Mouse (Mus musculus): ENCODE results near the gene Med19. TPM values are rescaled to one million over a fixed set of nuclear protein-coding genes. Genes with fewer than 3 reads are reported as not detected.
"Not testable (repeated sequence)": the region's sequence is repeated elsewhere in the genome, so short reads cannot be mapped to it uniquely, and the experiment has no call there.

The Med19 gene
- polyA plus RNA-seq, 1 experiment from 2014 or later: 12.7 TPM

GRCm38 (mm10) chr2:84660253-84660652 lies 17.9 kb upstream of the Med19 start:
- ATAC-seq: peak; percentile 94
- Histone ChIP-seq H3K36me3 (replicated peaks; ENCODE audit: insufficient read depth, low read length) (no peaks in the 10 kb centered on the region), H3K4me1 (ENCODE audit: insufficient read depth) (peaks cover 4% of the 10 kb centered on the region; the same call in 1 of the 2 replicates), H3K4me3 (ENCODE audit: low read depth, low read length) (no peak overlapping the region), H3K9me3 (ENCODE audit: low read length) (no peaks in the 10 kb centered on the region; the same call in 1 of the 2 replicates), H3K27me3 (ENCODE audit: insufficient read depth, low read length) (no peaks in the 10 kb centered on the region), H3K4me2 (ENCODE audit: low read depth, low read length) (no peak overlapping the region), H3K27ac (ENCODE audit: low read depth) (peak overlapping the region; percentile 81), H3K9ac (replicated peaks) (no peak overlapping the region)
- DNase-seq: peak; percentile 49
- 40% methylated on average over 3 of the region's 3 CpGs for WGBS (ENCODE audit: insufficient replicate concordance)
- peak; percentile 84 for TF ChIP-seq CTCF (IDR thresholded peaks at IDR 0.05; ENCODE audit: low read depth)
- TF ChIP-seq EP300 (IDR thresholded peaks at IDR 0.05; ENCODE audit: low read depth): no peak

- peak; percentile 74 for DNase-seq
- TF ChIP-seq CTCF (IDR thresholded peaks at IDR 0.05; ENCODE audit: low read depth) (peak; percentile 75), EP300 (IDR thresholded peaks at IDR 0.05; ENCODE audit: low read depth) (no peak)
- no peak overlapping the region for H3K4me2 ChIP-seq (ENCODE audit: low read depth, low read length)
- H3K4me3 ChIP-seq (ENCODE audit: low read depth, low read length): no peak overlapping the region
- no peak for ATAC-seq
- no peak overlapping the region for H3K27ac ChIP-seq (ENCODE audit: low read depth)
- no peak overlapping the region for H3K9ac ChIP-seq (replicated peaks)
- WGBS (ENCODE audit: insufficient replicate concordance): 24% methylated on average over 2 of the region's 2 CpGs
- no peaks in the 10 kb centered on the region for H3K27me3 ChIP-seq (ENCODE audit: insufficient read depth, low read length)
- H3K4me1 ChIP-seq (ENCODE audit: insufficient read depth): peaks cover 4% of the 10 kb centered on the region; the same call in 1 of the 2 replicates
- no peaks in the 10 kb centered on the region for H3K36me3 ChIP-seq (replicated peaks; ENCODE audit: insufficient read depth, low read length)
- no peaks in the 10 kb centered on the region; the same call in 1 of the 2 replicates for H3K9me3 ChIP-seq (ENCODE audit: low read length)
Observed at GRCm38 (mm10) chr2:84662866-84663265, 15.3 kb upstream of the Med19 start.

- Histone ChIP-seq H3K9ac (replicated peaks) (no peak overlapping the region), H3K4me1 (ENCODE audit: insufficient read depth) (peaks cover 12% of the 10 kb centered on the region), H3K36me3 (replicated peaks; ENCODE audit: insufficient read depth, low read length) (no peaks in the 10 kb centered on the region), H3K9me3 (ENCODE audit: low read length) (no peaks in the 10 kb centered on the region; the same call in 1 of the 2 replicates), H3K4me2 (ENCODE audit: low read depth, low read length) (no peak overlapping the region), H3K27ac (ENCODE audit: low read depth) (peak overlapping the region; percentile 11; the same call in 1 of the 2 replicates), H3K27me3 (ENCODE audit: insufficient read depth, low read length) (no peaks in the 10 kb centered on the region), H3K4me3 (ENCODE audit: low read depth, low read length) (no peak overlapping the region)
- 55% methylated on average over 12 of the region's 12 CpGs for WGBS (ENCODE audit: insufficient replicate concordance)
- no peak for ATAC-seq
- DNase-seq: no peak
- TF ChIP-seq CTCF (IDR thresholded peaks at IDR 0.05; ENCODE audit: low read depth): no peak
Observed at GRCm38 (mm10) chr2:84666081-84666480, 12.1 kb upstream of the Med19 start.

- Histone ChIP-seq H3K9me3 (ENCODE audit: low read length) (no peaks in the 10 kb centered on the region), H3K4me3 (ENCODE audit: low read depth, low read length) (peak overlapping the region; percentile 77), H3K27ac (ENCODE audit: low read depth) (peak overlapping the region; percentile 74), H3K9ac (replicated peaks) (peak overlapping the region; percentile 76), H3K36me3 (replicated peaks; ENCODE audit: insufficient read depth, low read length) (peaks cover 19% of the 10 kb centered on the region), H3K4me1 (ENCODE audit: insufficient read depth) (peaks cover 12% of the 10 kb centered on the region), H3K27me3 (ENCODE audit: insufficient read depth, low read length) (no peaks in the 10 kb centered on the region), H3K4me2 (ENCODE audit: low read depth, low read length) (peak overlapping the region; percentile 88)
- TF ChIP-seq CTCF (IDR thresholded peaks at IDR 0.05; ENCODE audit: low read depth): no peak
- no peak for TF ChIP-seq EP300 (IDR thresholded peaks at IDR 0.05; ENCODE audit: low read depth)
- 2% methylated on average over 39 of the region's 39 CpGs for WGBS (ENCODE audit: insufficient replicate concordance)
- ATAC-seq (peak; percentile 75), DNase-seq (peak; percentile 56)
Observed at GRCm38 (mm10) chr2:84669828-84670568, 8.2 kb upstream of the Med19 start.

- Histone ChIP-seq H3K36me3 (replicated peaks; ENCODE audit: insufficient read depth, low read length) (peaks cover 24% of the 10 kb centered on the region), H3K9ac (replicated peaks) (peak within 1 kb of the TSS; percentile 76), H3K27me3 (ENCODE audit: insufficient read depth, low read length) (no peaks in the 10 kb centered on the region), H3K4me2 (ENCODE audit: low read depth, low read length) (peak within 1 kb of the TSS; percentile 88), H3K4me1 (ENCODE audit: insufficient read depth) (peaks cover 12% of the 10 kb centered on the region), H3K4me3 (ENCODE audit: low read depth, low read length) (peak within 1 kb of the TSS; percentile 77), H3K9me3 (ENCODE audit: low read length) (no peaks in the 10 kb centered on the region), H3K27ac (ENCODE audit: low read depth) (peak within 1 kb of the TSS; percentile 74)
- TF ChIP-seq CTCF (IDR thresholded peaks at IDR 0.05; ENCODE audit: low read depth) (no peak), EP300 (IDR thresholded peaks at IDR 0.05; ENCODE audit: low read depth) (peak; percentile 60; the same call in 1 of the 2 replicates)
- ATAC-seq (peak; percentile 94), DNase-seq (peak; percentile 87)
- under 1% methylated on average over 20 of the region's 20 CpGs for WGBS (ENCODE audit: insufficient replicate concordance)
Observed at GRCm38 (mm10) chr2:84670569-84670933, 7.7 kb upstream of the Med19 start, which contains the start of gene Selenoh. TSS of gene Selenoh (minus strand) at chr2:84670770.

- not testable (repeated sequence) for H3K27me3 ChIP-seq (ENCODE audit: insufficient read depth, low read length); H3K27ac ChIP-seq (ENCODE audit: low read depth); H3K9me3 ChIP-seq (ENCODE audit: low read length); ATAC-seq; H3K4me3 ChIP-seq (ENCODE audit: low read depth, low read length); H3K9ac ChIP-seq (replicated peaks); H3K4me2 ChIP-seq (ENCODE audit: low read depth, low read length); DNase-seq
- Histone ChIP-seq H3K36me3 (replicated peaks; ENCODE audit: insufficient read depth, low read length) (peaks cover 30% of the 10 kb centered on the region), H3K4me1 (ENCODE audit: insufficient read depth) (peaks cover 16% of the 10 kb centered on the region)
- 81% methylated on average over 4 of the region's 5 CpGs for WGBS (ENCODE audit: insufficient replicate concordance)
- TF ChIP-seq CTCF (IDR thresholded peaks at IDR 0.05; ENCODE audit: low read depth): peak; percentile 15; the same call in 1 of the 2 replicates
Observed at GRCm38 (mm10) chr2:84671535-84671934, 6.7 kb upstream of the Med19 start.
